Mouse (Mus musculus): ENCODE measurements at regions not wholly inside any gene's neighbourhood (a gene's known extent, or its start where the extent isn't known, plus 50 kb on each side); places are given as distances from the start of the nearest gene placed in this dataset.

DNA sequence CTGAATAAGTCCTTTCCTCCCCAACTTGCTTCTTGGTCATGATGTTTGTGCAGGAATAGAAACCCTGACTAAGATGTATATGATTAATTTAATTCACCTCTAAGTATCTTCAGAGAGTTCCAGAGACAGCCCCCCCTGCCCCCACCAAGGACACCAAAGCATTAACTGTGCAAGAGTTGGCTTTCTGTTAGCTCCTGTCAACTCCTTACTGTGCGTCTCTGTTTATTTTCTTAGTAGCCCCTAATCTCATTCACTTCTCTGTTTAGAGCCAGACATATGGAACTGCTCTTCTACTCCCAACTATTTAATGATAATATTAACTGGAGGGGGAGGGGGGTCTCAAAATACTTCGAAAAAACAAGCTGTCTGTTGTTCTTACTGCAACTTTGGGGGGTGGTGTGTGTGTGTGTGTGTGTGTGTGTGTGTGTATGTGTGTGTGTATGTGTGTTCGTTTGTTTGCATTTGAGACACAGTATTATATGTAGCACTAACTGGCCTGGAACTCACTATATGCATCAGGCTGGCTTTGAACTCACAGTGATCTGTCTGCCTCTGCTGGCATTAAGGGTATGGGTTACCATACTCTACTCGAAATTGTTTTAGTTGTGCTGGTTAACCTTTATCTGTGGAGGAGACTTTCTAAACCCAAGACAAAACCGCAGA is 89.8 kb downstream of the Elovl4 start:
- DNase-seq = no peak
- H3K27me3 ChIP-seq (ENCODE audit: control insufficient read depth, insufficient read depth, low read length) = no peaks in the 10 kb centered on the region
- 75% methylated on average over 5 of the region's 5 CpGs for WGBS
- H3K27ac ChIP-seq (ENCODE audit: insufficient read depth, low read length) = no peak overlapping the region
- no peaks in the 10 kb centered on the region for H3K4me1 ChIP-seq (ENCODE audit: control insufficient read depth, insufficient read depth, low read length)
- TF ChIP-seq POLR2A (IDR thresholded peaks at IDR 0.05; ENCODE audit: borderline replicate concordance, insufficient read depth, low read length) (no peak), CTCF (IDR thresholded peaks at IDR 0.05; ENCODE audit: borderline replicate concordance, insufficient read depth, low read depth, low read length) (no peak)
- no peak overlapping the region for H3K4me3 ChIP-seq (replicated peaks; ENCODE audit: insufficient read depth, low read depth, low read length)

DNA sequence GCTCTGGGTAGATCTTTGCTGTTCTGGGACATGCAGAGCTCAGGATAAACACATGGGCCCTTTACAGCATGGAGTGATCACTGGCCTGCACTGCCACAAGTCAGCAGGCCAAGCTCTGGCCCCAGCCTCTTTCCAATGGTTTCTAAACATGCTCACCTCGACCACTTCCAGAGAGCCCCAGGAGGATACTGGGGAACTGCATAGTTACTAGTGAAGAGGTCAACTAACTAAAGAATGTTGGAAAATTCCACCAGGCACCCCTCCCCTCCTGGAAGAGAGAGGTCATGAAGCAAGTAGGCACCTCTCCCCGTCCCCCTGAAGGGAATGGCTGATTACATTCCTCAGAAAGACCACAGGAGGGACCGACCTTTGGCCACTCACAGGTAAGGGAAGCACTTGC is 98.7 kb downstream of the Elovl4 start:
- Histone ChIP-seq H3K4me3 (replicated peaks; ENCODE audit: insufficient read depth, low read depth, low read length) (no peak overlapping the region), H3K27ac (ENCODE audit: insufficient read depth, low read length) (no peak overlapping the region), H3K27me3 (ENCODE audit: control insufficient read depth, insufficient read depth, low read length) (no peaks in the 10 kb centered on the region), H3K4me1 (ENCODE audit: control insufficient read depth, insufficient read depth, low read length) (no peaks in the 10 kb centered on the region)
- TF ChIP-seq CTCF (IDR thresholded peaks at IDR 0.05; ENCODE audit: borderline replicate concordance, insufficient read depth, low read depth, low read length) (no peak), POLR2A (IDR thresholded peaks at IDR 0.05; ENCODE audit: borderline replicate concordance, insufficient read depth, low read length) (no peak)
- no peak for DNase-seq
- WGBS = 65% methylated on average over 3 of the region's 3 CpGs

DNA sequence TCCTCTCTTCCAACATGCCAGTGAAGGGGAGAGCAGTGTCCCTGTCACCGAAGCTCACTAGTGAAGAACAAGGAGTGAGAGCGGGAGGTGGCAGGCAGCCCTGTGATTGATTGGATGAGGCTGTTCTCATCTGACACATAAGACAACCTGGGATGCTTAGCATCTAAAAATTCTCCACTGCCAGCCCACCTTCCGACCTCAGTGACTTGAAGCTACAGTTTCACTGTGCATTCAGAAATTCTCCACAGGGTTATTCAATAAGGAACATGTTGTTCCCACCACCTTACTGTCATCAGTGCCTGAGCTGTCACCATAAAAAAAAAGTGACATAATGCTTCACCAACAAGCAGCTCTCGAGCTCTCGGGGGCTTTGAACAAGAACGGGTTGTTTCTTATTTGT is 100.0 kb downstream of the Elovl4 start:
- TF ChIP-seq CTCF (IDR thresholded peaks at IDR 0.05; ENCODE audit: borderline replicate concordance, insufficient read depth, low read depth, low read length) (no peak), POLR2A (IDR thresholded peaks at IDR 0.05; ENCODE audit: borderline replicate concordance, insufficient read depth, low read length) (no peak)
- H3K4me1 ChIP-seq (ENCODE audit: control insufficient read depth, insufficient read depth, low read length) = no peaks in the 10 kb centered on the region
- DNase-seq = no peak
- H3K4me3 ChIP-seq (replicated peaks; ENCODE audit: insufficient read depth, low read depth, low read length) = no peak overlapping the region
- H3K27ac ChIP-seq (ENCODE audit: insufficient read depth, low read length) = no peak overlapping the region
- WGBS = 86% methylated on average over 6 of the region's 6 CpGs
- no peaks in the 10 kb centered on the region for H3K27me3 ChIP-seq (ENCODE audit: control insufficient read depth, insufficient read depth, low read length)

DNA sequence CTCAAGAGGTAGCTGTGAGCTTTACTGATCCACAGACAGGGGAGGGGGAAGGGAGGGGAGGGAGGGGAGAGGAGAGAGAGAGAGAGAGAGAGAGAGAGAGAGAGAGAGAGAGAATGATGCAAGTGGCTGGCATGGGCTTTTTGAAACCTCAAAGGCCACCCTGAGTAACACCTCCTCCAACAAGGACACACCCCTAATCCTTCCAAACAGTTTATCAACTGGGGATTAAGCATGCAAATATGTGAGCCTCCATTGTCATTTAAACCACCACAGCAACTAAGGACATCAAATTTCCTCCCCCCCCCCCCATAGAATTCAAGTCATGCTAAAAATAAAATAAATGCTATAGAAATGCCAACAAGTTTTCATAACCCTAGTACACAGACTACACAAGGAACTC is 101.9 kb downstream of the Elovl4 start:
- DNase-seq = no peak
- Histone ChIP-seq H3K4me1 (ENCODE audit: control insufficient read depth, insufficient read depth, low read length) (no peaks in the 10 kb centered on the region), H3K4me3 (replicated peaks; ENCODE audit: insufficient read depth, low read depth, low read length) (no peak overlapping the region), H3K27ac (ENCODE audit: insufficient read depth, low read length) (no peak overlapping the region), H3K27me3 (ENCODE audit: control insufficient read depth, insufficient read depth, low read length) (no peaks in the 10 kb centered on the region)
- TF ChIP-seq CTCF (IDR thresholded peaks at IDR 0.05; ENCODE audit: borderline replicate concordance, insufficient read depth, low read depth, low read length) (no peak), POLR2A (IDR thresholded peaks at IDR 0.05; ENCODE audit: borderline replicate concordance, insufficient read depth, low read length) (no peak)

DNA sequence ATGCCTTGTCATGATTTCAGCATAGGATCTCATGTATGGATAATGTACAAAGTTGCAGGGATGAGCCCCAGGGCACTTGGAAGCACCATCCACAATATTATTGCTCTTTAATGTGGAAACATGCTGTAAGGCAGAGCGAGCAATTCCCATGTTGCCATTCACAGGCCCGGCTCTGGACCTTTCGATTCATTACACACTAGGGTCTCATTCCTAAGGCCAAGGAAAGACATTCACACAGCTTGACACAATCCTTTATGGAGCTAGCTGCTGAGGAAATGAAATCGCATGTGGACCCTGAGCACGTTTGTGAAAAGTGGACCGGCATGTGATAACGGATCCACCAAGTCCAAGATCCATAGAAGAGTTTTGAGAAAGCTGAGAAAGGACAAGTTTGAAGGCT is 105.2 kb downstream of the Elovl4 start:
- WGBS = 83% methylated on average over 7 of the region's 7 CpGs
- H3K27ac ChIP-seq (ENCODE audit: insufficient read depth, low read length) = no peak overlapping the region
- H3K4me1 ChIP-seq (ENCODE audit: control insufficient read depth, insufficient read depth, low read length) = no peaks in the 10 kb centered on the region
- H3K27me3 ChIP-seq (ENCODE audit: control insufficient read depth, insufficient read depth, low read length) = no peaks in the 10 kb centered on the region
- no peak for DNase-seq
- TF ChIP-seq CTCF (IDR thresholded peaks at IDR 0.05; ENCODE audit: borderline replicate concordance, insufficient read depth, low read depth, low read length) = no peak
- no peak for TF ChIP-seq POLR2A (IDR thresholded peaks at IDR 0.05; ENCODE audit: borderline replicate concordance, insufficient read depth, low read length)
- no peak overlapping the region for H3K4me3 ChIP-seq (replicated peaks; ENCODE audit: insufficient read depth, low read depth, low read length)

DNA sequence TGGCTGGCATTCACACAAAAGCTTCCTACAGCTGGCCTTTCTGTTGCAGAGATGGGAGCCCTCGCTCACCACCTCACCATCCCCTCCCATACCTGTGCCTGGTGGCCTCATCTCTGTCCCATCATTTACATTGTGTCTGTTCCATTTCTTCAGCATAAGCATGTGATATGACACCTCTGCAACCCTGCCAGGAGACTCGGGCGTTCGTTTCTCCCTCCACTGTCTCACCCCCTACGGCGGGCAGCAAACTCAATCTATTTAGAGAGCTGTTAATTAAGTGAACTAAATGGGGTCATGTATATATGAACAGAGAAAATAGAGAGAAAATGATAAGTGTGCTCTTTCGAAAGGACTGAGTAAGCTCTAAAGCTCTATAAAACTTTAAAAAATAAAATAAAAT is 106.0 kb downstream of the Elovl4 start:
- Histone ChIP-seq H3K4me3 (replicated peaks; ENCODE audit: insufficient read depth, low read depth, low read length) (no peak overlapping the region), H3K27ac (ENCODE audit: insufficient read depth, low read length) (no peak overlapping the region), H3K4me1 (ENCODE audit: control insufficient read depth, insufficient read depth, low read length) (no peaks in the 10 kb centered on the region), H3K27me3 (ENCODE audit: control insufficient read depth, insufficient read depth, low read length) (no peaks in the 10 kb centered on the region)
- 81% methylated on average over 7 of the region's 7 CpGs for WGBS
- DNase-seq = no peak
- TF ChIP-seq POLR2A (IDR thresholded peaks at IDR 0.05; ENCODE audit: borderline replicate concordance, insufficient read depth, low read length) (no peak), CTCF (IDR thresholded peaks at IDR 0.05; ENCODE audit: borderline replicate concordance, insufficient read depth, low read depth, low read length) (no peak)

DNA sequence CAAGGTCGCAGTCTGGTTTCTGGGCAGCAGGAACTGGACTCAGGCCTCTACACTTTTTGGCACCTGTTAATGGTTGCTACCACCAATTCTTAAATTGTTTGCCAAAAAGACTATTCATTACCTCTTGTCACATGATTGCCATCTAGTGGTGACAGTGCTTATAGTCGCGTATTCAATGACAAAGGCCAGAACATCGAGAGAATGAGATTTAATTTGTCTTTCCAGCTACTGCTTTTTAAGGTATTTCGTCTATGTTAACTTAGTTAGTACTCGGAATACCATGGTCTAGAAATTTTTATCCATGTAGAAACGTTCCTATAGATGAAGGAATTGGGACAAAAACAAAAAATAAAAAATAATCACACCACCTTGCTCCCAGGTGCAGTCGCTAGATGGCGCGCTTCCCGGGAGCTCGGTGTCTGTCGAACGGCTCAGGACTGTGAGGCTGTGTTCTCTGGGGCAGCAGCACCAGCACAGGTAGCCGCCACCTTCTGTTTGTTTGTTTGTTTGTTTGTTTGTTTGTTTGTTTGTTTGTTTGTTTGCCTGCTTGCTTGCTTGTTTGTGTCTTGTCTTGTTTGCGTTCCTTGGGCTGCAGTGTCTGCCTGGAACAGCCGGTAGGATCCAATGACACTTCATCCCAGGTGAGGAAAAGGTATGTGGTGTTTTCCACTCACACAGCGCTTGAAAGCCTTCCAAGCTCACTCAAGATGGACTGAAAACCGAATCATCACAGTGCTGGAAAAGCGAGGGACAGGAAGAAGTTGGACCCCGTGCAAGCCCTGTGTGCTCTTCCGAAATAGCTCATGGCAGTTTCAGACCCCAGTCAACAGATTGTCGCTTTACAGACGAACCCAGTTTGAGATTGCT is 114.5 kb downstream of the Elovl4 start:
- Histone ChIP-seq H3K4me1 (ENCODE audit: control insufficient read depth, insufficient read depth, low read length) (0 out of 2 replicates have a peak, but pooled peaks cover 5% of the 10 kb centered on the region), H3K4me3 (replicated peaks; ENCODE audit: insufficient read depth, low read depth, low read length) (peak overlapping the region; percentile 24), H3K27ac (ENCODE audit: insufficient read depth, low read length) (no peak overlapping the region), H3K27me3 (ENCODE audit: control insufficient read depth, insufficient read depth, low read length) (no peaks in the 10 kb centered on the region)
- TF ChIP-seq CTCF (IDR thresholded peaks at IDR 0.05; ENCODE audit: borderline replicate concordance, insufficient read depth, low read depth, low read length) (peak; percentile 64), POLR2A (IDR thresholded peaks at IDR 0.05; ENCODE audit: borderline replicate concordance, insufficient read depth, low read length) (no peak)
- 18% methylated on average over 24 of the region's 24 CpGs for WGBS
- DNase-seq = peak; percentile 71 to 74
